Mouse (Mus musculus) ovary, postnatal 14 days (tissue): Measurements from ENCODE around the gene 2410002F23Rik.
"Not testable (repeated sequence)": the region's sequence is repeated elsewhere in the genome, so short reads cannot be mapped to it uniquely, and the experiment has no call there.

Experiments used
- DNase-seq: peaks from one replicate; pipeline ENCODE4 v3.0.0; 2022; ENCODE audit warnings: low spot score

2410002F23Rik gene

GRCm38 (mm10) chr7:44246055-44246983 is at the start of gene 2410002F23Rik, which contains the start of gene 1700028J19Rik:
Gene 2410002F23Rik (plus strand): TSS chr7:44246722.
Gene 1700028J19Rik (minus strand): TSS chr7:44246695.
- DNase-seq = peak; percentile 91

GRCm38 (mm10) chr7:44197891-44198290 is 48.6 kb upstream of the 2410002F23Rik start, which contains the start of gene Klk1b3:
Gene Klk1b3 (plus strand): TSS chr7:44198191.
- DNase-seq = no peak

- DNase-seq = not testable (repeated sequence)
Measured at GRCm38 (mm10) chr7:44207135-44207534, 39.4 kb upstream of the 2410002F23Rik start, which contains the start of gene Klk1b4. Gene Klk1b4 (plus strand): TSS chr7:44207435.

GRCm38 (mm10) chr7:44208307-44208706 is 38.2 kb upstream of the 2410002F23Rik start:
- DNase-seq = no peak

GRCm38 (mm10) chr7:44215645-44216044 is 30.9 kb upstream of the 2410002F23Rik start, which contains the start of gene Klk1b5:
Gene Klk1b5 (plus strand): TSS chr7:44215945.
- no peak for DNase-seq

GRCm38 (mm10) chr7:44221601-44222000 is 24.9 kb upstream of the 2410002F23Rik start:
- DNase-seq = not testable (repeated sequence)

- not testable (repeated sequence) for DNase-seq
Measured at GRCm38 (mm10) chr7:44222335-44222734, 24.2 kb upstream of the 2410002F23Rik start.

GRCm38 (mm10) chr7:44225076-44225475 is 21.4 kb upstream of the 2410002F23Rik start, which contains the start of gene Klk1:
Gene Klk1 (plus strand): TSS chr7:44225360.
- no peak for DNase-seq

- DNase-seq = no peak
Measured at GRCm38 (mm10) chr7:44235909-44236308, 10.6 kb upstream of the 2410002F23Rik start, which contains the start of gene Gm36864. Gene Gm36864 (plus strand): TSS chr7:44236177.

GRCm38 (mm10) chr7:44239913-44240312 is 6.6 kb upstream of the 2410002F23Rik start:
- DNase-seq = no peak

GRCm38 (mm10) chr7:44240712-44241111 is 5.8 kb upstream of the 2410002F23Rik start:
- DNase-seq = no peak

GRCm38 (mm10) chr7:44241163-44241562 is 5.4 kb upstream of the 2410002F23Rik start:
- no peak for DNase-seq

GRCm38 (mm10) chr7:44244080-44244479 is 2.4 kb upstream of the 2410002F23Rik start:
- no peak for DNase-seq

GRCm38 (mm10) chr7:44246984-44247470 is 505 bp downstream of the 2410002F23Rik start:
- DNase-seq = no peak

- DNase-seq = no peak
Measured at GRCm38 (mm10) chr7:44247971-44248370, 1.4 kb downstream of the 2410002F23Rik start.

GRCm38 (mm10) chr7:44249248-44249647 is 2.7 kb downstream of the 2410002F23Rik start:
- no peak for DNase-seq

- not testable (repeated sequence) for DNase-seq
Measured at GRCm38 (mm10) chr7:44250732-44251275, 4.3 kb downstream of the 2410002F23Rik start.

- DNase-seq = no peak
Measured at GRCm38 (mm10) chr7:44253023-44253616, 6.6 kb downstream of the 2410002F23Rik start.

GRCm38 (mm10) chr7:44254930-44255329 is 8.4 kb downstream of the 2410002F23Rik start:
- no peak for DNase-seq

- DNase-seq = no peak
Measured at GRCm38 (mm10) chr7:44257278-44257677, 10.8 kb downstream of the 2410002F23Rik start, which contains the start of gene Acp4. Gene Acp4 (minus strand): TSS chr7:44257378.

- DNase-seq = no peak
Measured at GRCm38 (mm10) chr7:44260410-44260809, 13.9 kb downstream of the 2410002F23Rik start.

- DNase-seq = no peak
Measured at GRCm38 (mm10) chr7:44261147-44261546, 14.6 kb downstream of the 2410002F23Rik start, which contains the start of gene Gm15517. Gene Gm15517 (plus strand): TSS chr7:44261447.
